In the genomic region with DNA sequence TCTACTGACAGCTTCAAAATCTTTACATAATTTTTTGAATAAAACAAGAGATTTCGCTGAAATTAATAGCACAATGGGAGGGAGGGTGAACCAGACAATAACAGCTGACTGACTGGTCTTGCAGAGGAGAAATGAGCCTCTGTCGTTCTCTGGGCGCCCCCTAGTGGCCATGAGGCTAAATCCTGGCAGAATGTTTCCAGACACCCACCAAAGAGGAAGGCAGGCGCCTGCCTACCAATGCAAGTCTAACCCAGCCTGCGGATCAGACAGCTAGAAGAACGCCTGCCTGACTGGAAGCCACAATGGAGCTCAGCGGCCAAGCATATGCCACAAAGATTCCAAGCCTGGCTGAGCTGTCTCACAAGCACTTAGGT, we compare ENCODE assay signal across 8 mouse cellular contexts. TPM values are rescaled to one million over a fixed set of nuclear protein-coding genes. Genes with fewer than 3 reads are reported as not detected.
DNase-seq lines count a peak whose midpoint lies in the region; ATAC-seq and TF ChIP-seq lines count a peak whose summit lies in the region.

No protein-coding gene starts in this region.

- ATAC-seq in embryonic facial prominence, embryonic 14.5 days (ENCODE audit: low read depth), result peak; percentile 53
- ATAC-seq in heart, embryonic 11.5 days (replicated peaks; ENCODE audit: insufficient number of reproducible peaks, low FRiP score, low TSS enrichment), result no peak
- ATAC-seq in kidney, embryonic 15.5 days (replicated peaks; ENCODE audit: low FRiP score), result peak; percentile 22
- 0 out of 2 replicates have a peak, but pooled peaks have one; percentile 23 for ATAC-seq in limb, embryonic 15.5 days (ENCODE audit: insufficient number of reproducible peaks, low FRiP score, low TSS enrichment, low read depth)
- ATAC-seq in monocyte, adult 5-6 weeks (replicated peaks; ENCODE audit: insufficient number of reproducible peaks, low FRiP score, low TSS enrichment, poor library complexity, severe bottlenecking), result peak; percentile 60; the same call in 1 of the 2 replicates

- peak overlapping the region; percentile 99 for H3K9ac ChIP-seq in embryonic facial prominence, embryonic 14.5 days (ENCODE audit: low read depth, low read length)
- H3K9ac ChIP-seq in heart, embryonic 11.5 days (ENCODE audit: low read depth, low read length), result peak overlapping the region; percentile 100
- peak overlapping the region; percentile 41 for H3K9ac ChIP-seq in kidney, embryonic 15.5 days
- H3K9ac ChIP-seq in limb, embryonic 15.5 days, result no peak overlapping the region

- peak; percentile 92 for DNase-seq in 416B (ENCODE audit: low read depth)
- peak; percentile 96 for DNase-seq in embryonic facial prominence, embryonic 14.5 days (ENCODE audit: low spot score)
- DNase-seq in spleen, postnatal 36 days (ENCODE audit: low spot score in 2 of 2), result peak; percentile 86 to 90

- no peaks in the 10 kb centered on the region for H3K9me3 ChIP-seq in embryonic facial prominence, embryonic 14.5 days (ENCODE audit: control insufficient read depth, low read length)
- no peaks in the 10 kb centered on the region for H3K9me3 ChIP-seq in heart, embryonic 11.5 days (replicated peaks; ENCODE audit: control insufficient read depth, low read length)
- H3K9me3 ChIP-seq in kidney, embryonic 15.5 days (replicated peaks), result no peaks in the 10 kb centered on the region
- no peaks in the 10 kb centered on the region for H3K9me3 ChIP-seq in limb, embryonic 15.5 days

- H3K4me2 ChIP-seq in embryonic facial prominence, embryonic 14.5 days (ENCODE audit: low read depth, low read length), result peak overlapping the region; percentile 74
- H3K4me2 ChIP-seq in heart, embryonic 11.5 days, result peak overlapping the region; percentile 73
- peak overlapping the region; percentile 86 for H3K4me2 ChIP-seq in kidney, embryonic 15.5 days
- peak overlapping the region; percentile 78 for H3K4me2 ChIP-seq in limb, embryonic 15.5 days

- WGBS in bone marrow, adult 2 months, result under 1% methylated on average over 7 of the region's 7 CpGs
- WGBS in embryonic facial prominence, embryonic 14.5 days, result under 1% methylated on average over 7 of the region's 7 CpGs
- 0% methylated on average over 7 of the region's 7 CpGs for WGBS in heart, embryonic 11.5 days (ENCODE audit: insufficient replicate concordance)
- 0% methylated on average over 7 of the region's 7 CpGs for WGBS in kidney, embryonic 15.5 days
- WGBS in limb, embryonic 15.5 days, result under 1% methylated on average over 7 of the region's 7 CpGs

- H3K27me3 ChIP-seq in embryonic facial prominence, embryonic 14.5 days (replicated peaks; ENCODE audit: control insufficient read depth, insufficient read depth, low read length), result no peaks in the 10 kb centered on the region
- no peaks in the 10 kb centered on the region for H3K27me3 ChIP-seq in heart, embryonic 11.5 days (ENCODE audit: control insufficient read depth, insufficient read depth, low read length)
- H3K27me3 ChIP-seq in kidney, embryonic 15.5 days, result no peaks in the 10 kb centered on the region
- no peaks in the 10 kb centered on the region for H3K27me3 ChIP-seq in limb, embryonic 15.5 days

- no peak overlapping the region for H3K27ac ChIP-seq in bone marrow, adult 2 months (ENCODE audit: control insufficient read depth, insufficient read depth, low read depth, low read length, poor library complexity)
- H3K27ac ChIP-seq in embryonic facial prominence, embryonic 14.5 days (replicated peaks; ENCODE audit: low read depth, low read length), result peak overlapping the region; percentile 56; the same call in 1 of the 2 replicates
- peak overlapping the region; percentile 80 for H3K27ac ChIP-seq in heart, embryonic 11.5 days (ENCODE audit: low read depth, low read length)
- peak overlapping the region; percentile 72 for H3K27ac ChIP-seq in kidney, embryonic 15.5 days
- peak overlapping the region; percentile 97 for H3K27ac ChIP-seq in limb, embryonic 15.5 days

- TF ChIP-seq POLR2A in bone marrow, adult 2 months (IDR thresholded peaks at IDR 0.05; ENCODE audit: borderline replicate concordance, control insufficient read depth, low read depth, low read length), result no peak

- peaks cover 7% of the 10 kb centered on the region; the same call in 1 of the 2 replicates for H3K36me3 ChIP-seq in embryonic facial prominence, embryonic 14.5 days (ENCODE audit: control insufficient read depth, insufficient read depth, low read length)
- H3K36me3 ChIP-seq in heart, embryonic 11.5 days (ENCODE audit: control insufficient read depth, insufficient read depth, low read length), result no peaks in the 10 kb centered on the region
- peaks cover 4% of the 10 kb centered on the region; the same call in 1 of the 2 replicates for H3K36me3 ChIP-seq in kidney, embryonic 15.5 days
- H3K36me3 ChIP-seq in limb, embryonic 15.5 days, result no peaks in the 10 kb centered on the region

- no peak overlapping the region for H3K4me3 ChIP-seq in bone marrow, adult 2 months (replicated peaks; ENCODE audit: control insufficient read depth, low read depth, low read length)
- H3K4me3 ChIP-seq in embryonic facial prominence, embryonic 14.5 days (ENCODE audit: low read depth, low read length), result peak overlapping the region; percentile 91
- peak overlapping the region; percentile 90 for H3K4me3 ChIP-seq in heart, embryonic 11.5 days (ENCODE audit: low read depth, low read length)
- peak overlapping the region; percentile 89 for H3K4me3 ChIP-seq in kidney, embryonic 15.5 days (replicated peaks)
- peak overlapping the region; percentile 90 for H3K4me3 ChIP-seq in limb, embryonic 15.5 days

- peak; percentile 90 for TF ChIP-seq CTCF in bone marrow, adult 2 months (IDR thresholded peaks at IDR 0.05; ENCODE audit: control insufficient read depth, insufficient read depth, low read length)

- H3K4me1 ChIP-seq in bone marrow, adult 2 months (ENCODE audit: control insufficient read depth, insufficient read depth, low read length), result no peaks in the 10 kb centered on the region; the same call in 1 of the 2 replicates
- peaks cover 32% of the 10 kb centered on the region for H3K4me1 ChIP-seq in embryonic facial prominence, embryonic 14.5 days (ENCODE audit: control insufficient read depth, insufficient read depth, low read length)
- peaks cover 35% of the 10 kb centered on the region for H3K4me1 ChIP-seq in heart, embryonic 11.5 days (ENCODE audit: control insufficient read depth, insufficient read depth, low read length)
- H3K4me1 ChIP-seq in kidney, embryonic 15.5 days, result peaks cover 60% of the 10 kb centered on the region
- peaks cover 62% of the 10 kb centered on the region for H3K4me1 ChIP-seq in limb, embryonic 15.5 days

RNA-seq across cellular contexts. Expression of a gene that starts 2.4 kb away (rescaled TPM):
- polyA plus RNA-seq in bone marrow, adult 2 months (2011; ENCODE audit: insufficient read depth, insufficient read length, low replicate concordance, missing spikeins), result 2.1 and 4.0 TPM in 2 replicates
- polyA plus RNA-seq in embryonic facial prominence, embryonic 14.5 days (2014; fragmentation: Nextera tagmentation; extraction: Ambion mirVana), result 3.3 and 3.7 TPM in 2 replicates
- polyA plus RNA-seq in heart, embryonic 11.5 days (2014; fragmentation: Nextera tagmentation; extraction: Ambion mirVana), result 2.4 and 3.0 TPM in 2 replicates
- 3.0 and 3.2 TPM in 2 replicates for polyA plus RNA-seq in kidney, embryonic 15.5 days (2015; fragmentation: Nextera tagmentation; extraction: Ambion mirVana)
- 3.1 and 3.9 TPM in 2 replicates for polyA plus RNA-seq in limb, embryonic 15.5 days (2015; fragmentation: Nextera tagmentation; extraction: Ambion mirVana)
- total RNA-seq in monocyte, adult 5-6 weeks (2017), result 0.29 to 0.48 TPM in 2 of 3 replicates, not detected in the other
